Mouse (Mus musculus): Measurements from ENCODE around the gene Mast3. TPM values are rescaled to one million over a fixed set of nuclear protein-coding genes. Genes with fewer than 3 reads are reported as not detected.

The Mast3 gene
- polyA plus RNA-seq, 1 experiment, result 4.8 TPM

DNA sequence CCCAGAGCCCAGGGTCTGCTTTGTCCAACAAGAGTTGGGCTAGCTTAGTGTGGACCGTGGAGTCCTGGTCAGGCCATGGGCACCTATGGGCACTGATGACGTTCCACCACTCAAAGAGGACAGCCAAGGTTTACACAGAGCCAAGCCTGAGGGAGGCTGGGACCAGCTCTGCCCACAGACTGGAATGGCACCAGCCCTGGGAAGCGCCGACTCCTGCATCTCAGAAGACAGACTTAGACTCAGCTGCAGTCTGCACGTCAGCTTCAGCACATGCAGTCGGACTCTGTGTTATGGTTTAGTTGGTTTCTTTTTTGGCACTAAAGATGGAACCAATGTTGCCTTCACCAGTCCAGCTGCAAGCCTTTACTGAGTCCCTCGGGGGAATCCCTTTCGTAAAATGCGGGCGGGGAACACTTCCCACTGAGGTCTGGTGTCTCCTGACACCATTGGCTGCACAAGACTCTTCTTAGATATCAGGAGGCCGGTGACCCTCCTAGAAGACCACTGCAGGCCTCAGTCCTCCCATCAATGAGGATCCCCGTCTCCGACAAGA lies 54.6 kb downstream of the Mast3 start:
- peaks cover 45% of the 10 kb centered on the region for H3K27me3 ChIP-seq (ENCODE audit: control insufficient read depth)
- H3K4me1 ChIP-seq (ENCODE audit: control insufficient read depth), result peaks cover 32% of the 10 kb centered on the region
- TF ChIP-seq GATA1 (IDR thresholded peaks at IDR 0.05; ENCODE audit: low read length) (no peak), TAL1 (IDR thresholded peaks at IDR 0.05; ENCODE audit: low read length) (no peak)
- H3K4me3 ChIP-seq (replicated peaks), result no peak overlapping the region
- H3K36me3 ChIP-seq (ENCODE audit: control insufficient read depth), result peaks cover 2% of the 10 kb centered on the region; the same call in 1 of the 2 replicates
- no peaks in the 10 kb centered on the region for H3K9me3 ChIP-seq (ENCODE audit: control insufficient read depth, low read length)

GRCm38 (mm10) chr8:70749097-70749674 lies 55.7 kb downstream of the Mast3 start:
- TF ChIP-seq TAL1 (IDR thresholded peaks at IDR 0.05; ENCODE audit: low read length) (no peak), GATA1 (IDR thresholded peaks at IDR 0.05; ENCODE audit: low read length) (no peak)
- peaks cover 2% of the 10 kb centered on the region; the same call in 1 of the 2 replicates for H3K36me3 ChIP-seq (ENCODE audit: control insufficient read depth)
- peaks cover 25% of the 10 kb centered on the region for H3K4me1 ChIP-seq (ENCODE audit: control insufficient read depth)
- H3K9me3 ChIP-seq (ENCODE audit: control insufficient read depth, low read length), result no peaks in the 10 kb centered on the region; the same call in 1 of the 2 replicates
- H3K27me3 ChIP-seq (ENCODE audit: control insufficient read depth), result peaks cover 55% of the 10 kb centered on the region
- no peak overlapping the region for H3K4me3 ChIP-seq (replicated peaks)

DNA sequence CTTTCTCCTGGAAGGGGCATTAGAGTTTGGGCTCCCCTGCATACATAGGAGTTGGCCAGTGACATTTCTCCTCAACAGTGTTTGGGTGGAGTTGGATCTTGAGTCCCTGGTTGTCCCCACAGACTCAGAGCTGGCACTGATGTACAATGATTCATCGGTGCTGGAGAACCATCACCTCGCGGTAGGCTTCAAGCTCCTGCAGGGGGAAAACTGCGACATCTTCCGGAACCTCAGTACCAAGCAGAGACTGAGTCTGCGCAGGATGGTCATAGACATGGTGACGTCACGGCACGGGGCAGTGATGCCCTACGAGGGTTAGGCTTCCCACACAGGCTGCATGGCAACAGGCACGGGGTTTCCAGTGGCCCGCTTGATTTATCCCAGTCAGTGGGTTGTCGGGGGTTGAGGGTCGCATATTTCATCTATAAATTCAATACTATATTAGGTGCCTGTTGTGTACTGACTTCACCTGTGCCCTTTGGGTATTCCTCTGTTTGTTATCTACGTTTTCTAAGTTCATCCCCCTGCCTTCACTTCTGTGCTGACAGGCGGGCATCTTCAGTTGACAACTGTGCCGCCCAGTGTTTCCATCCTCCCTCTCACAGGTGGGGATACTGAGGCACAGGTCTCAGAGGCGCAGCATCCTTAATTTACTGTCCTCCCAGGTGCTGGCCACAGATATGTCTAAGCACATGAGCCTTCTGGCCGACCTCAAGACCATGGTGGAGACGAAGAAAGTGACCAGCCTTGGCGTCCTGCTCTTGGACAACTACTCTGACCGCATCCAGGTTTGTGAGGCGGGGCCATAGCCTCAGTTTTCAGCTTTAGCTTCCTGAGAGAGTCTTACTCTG lies 56.4 kb downstream of the Mast3 start:
- TF ChIP-seq GATA1 (IDR thresholded peaks at IDR 0.05; ENCODE audit: low read length), result no peak
- no peak for TF ChIP-seq TAL1 (IDR thresholded peaks at IDR 0.05; ENCODE audit: low read length)

GRCm38 (mm10) chr8:70747211-70747890 lies 57.5 kb downstream of the Mast3 start:
- no peaks in the 10 kb centered on the region; the same call in 1 of the 2 replicates for H3K9me3 ChIP-seq (ENCODE audit: control insufficient read depth, low read length)
- H3K36me3 ChIP-seq (ENCODE audit: control insufficient read depth), result peaks cover 2% of the 10 kb centered on the region; the same call in 1 of the 2 replicates
- H3K4me1 ChIP-seq (ENCODE audit: control insufficient read depth), result peaks cover 8% of the 10 kb centered on the region
- TF ChIP-seq GATA1 (IDR thresholded peaks at IDR 0.05; ENCODE audit: low read length) (no peak), TAL1 (IDR thresholded peaks at IDR 0.05; ENCODE audit: low read length) (no peak)
- peaks cover 74% of the 10 kb centered on the region for H3K27me3 ChIP-seq (ENCODE audit: control insufficient read depth)
- no peak overlapping the region for H3K4me3 ChIP-seq (replicated peaks)

More for the DNA sequence above, 56.4 kb downstream of the Mast3 start:
- peaks cover 62% of the 10 kb centered on the region for H3K27me3 ChIP-seq (ENCODE audit: control insufficient read depth)
- no peak overlapping the region for H3K4me3 ChIP-seq (replicated peaks)
- no peaks in the 10 kb centered on the region; the same call in 1 of the 2 replicates for H3K9me3 ChIP-seq (ENCODE audit: control insufficient read depth, low read length)
- H3K4me1 ChIP-seq (ENCODE audit: control insufficient read depth), result peaks cover 18% of the 10 kb centered on the region
- peaks cover 2% of the 10 kb centered on the region; the same call in 1 of the 2 replicates for H3K36me3 ChIP-seq (ENCODE audit: control insufficient read depth)

- no peak overlapping the region for H3K4me3 ChIP-seq (replicated peaks)
- H3K27me3 ChIP-seq (ENCODE audit: control insufficient read depth), result peaks cover 80% of the 10 kb centered on the region
- H3K9me3 ChIP-seq (ENCODE audit: control insufficient read depth, low read length), result no peaks in the 10 kb centered on the region; the same call in 1 of the 2 replicates
- peaks cover 4% of the 10 kb centered on the region for H3K4me1 ChIP-seq (ENCODE audit: control insufficient read depth)
- TF ChIP-seq TAL1 (IDR thresholded peaks at IDR 0.05; ENCODE audit: low read length) (no peak), GATA1 (IDR thresholded peaks at IDR 0.05; ENCODE audit: low read length) (no peak)
- peaks cover 2% of the 10 kb centered on the region; the same call in 1 of the 2 replicates for H3K36me3 ChIP-seq (ENCODE audit: control insufficient read depth)
These were observed 58.2 kb downstream of the Mast3 start for GRCm38 (mm10) chr8:70746676-70747075.

DNA sequence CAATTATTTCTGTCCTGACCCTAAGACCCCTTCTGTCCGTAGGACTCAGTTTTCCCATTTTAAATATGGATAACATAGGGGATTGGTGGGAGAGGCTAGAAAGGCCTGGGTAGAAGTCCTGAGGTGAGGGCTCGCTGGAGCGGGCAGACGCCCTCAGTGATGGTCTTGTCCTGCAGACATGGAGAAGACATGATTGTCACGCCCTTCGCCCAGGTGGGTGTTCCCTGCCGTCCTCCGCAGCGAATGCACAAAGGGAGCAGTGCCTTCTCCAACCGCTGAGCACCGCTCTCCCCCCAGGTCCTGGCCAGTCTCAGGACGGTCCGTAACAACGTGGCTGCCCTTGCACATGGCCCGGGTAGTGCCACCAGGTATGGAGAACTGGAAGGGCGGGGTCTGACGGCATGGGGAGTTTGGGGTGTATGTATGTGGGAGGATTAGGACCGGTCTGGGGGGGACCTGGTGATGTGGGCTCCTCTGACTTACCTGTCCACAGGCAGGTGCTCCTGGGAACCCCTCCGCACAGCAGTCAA lies 59.1 kb downstream of the Mast3 start:
- H3K36me3 ChIP-seq (ENCODE audit: control insufficient read depth), result peaks cover 2% of the 10 kb centered on the region; the same call in 1 of the 2 replicates
- no peak overlapping the region for H3K4me3 ChIP-seq (replicated peaks)
- peaks cover 89% of the 10 kb centered on the region for H3K27me3 ChIP-seq (ENCODE audit: control insufficient read depth)
- H3K9me3 ChIP-seq (ENCODE audit: control insufficient read depth, low read length), result no peaks in the 10 kb centered on the region; the same call in 1 of the 2 replicates
- TF ChIP-seq TAL1 (IDR thresholded peaks at IDR 0.05; ENCODE audit: low read length), result no peak
- no peak for TF ChIP-seq GATA1 (IDR thresholded peaks at IDR 0.05; ENCODE audit: low read length)
- peaks cover 4% of the 10 kb centered on the region for H3K4me1 ChIP-seq (ENCODE audit: control insufficient read depth)

DNA sequence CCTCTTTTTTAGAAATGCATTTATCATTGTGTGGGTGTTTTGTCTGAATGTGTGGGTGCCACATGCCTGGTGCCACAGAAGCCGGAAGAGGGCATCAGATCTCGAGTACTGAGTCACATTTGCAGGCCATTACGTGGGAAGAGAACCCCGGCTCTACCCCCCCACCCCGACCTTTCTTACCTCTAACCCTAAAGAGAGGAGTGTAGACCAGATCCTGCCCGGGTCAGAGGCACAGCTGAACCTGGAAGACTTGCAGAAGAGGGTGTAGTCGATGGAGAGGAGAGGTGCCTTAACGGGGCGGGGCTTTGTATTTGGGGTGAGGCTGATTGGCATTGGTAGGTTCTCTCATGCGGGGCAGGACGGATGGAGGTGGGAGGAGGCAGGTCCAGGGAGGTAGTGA lies 60.0 kb downstream of the Mast3 start:
- Histone ChIP-seq H3K27me3 (ENCODE audit: control insufficient read depth) (peaks cover 97% of the 10 kb centered on the region), H3K4me3 (replicated peaks) (no peak overlapping the region)
- TF ChIP-seq TAL1 (IDR thresholded peaks at IDR 0.05; ENCODE audit: low read length), result no peak
- TF ChIP-seq GATA1 (IDR thresholded peaks at IDR 0.05; ENCODE audit: low read length), result no peak

More for the DNA sequence above, 60.0 kb downstream of the Mast3 start:
- Histone ChIP-seq H3K4me1 (ENCODE audit: control insufficient read depth) (peaks cover 4% of the 10 kb centered on the region), H3K9me3 (ENCODE audit: control insufficient read depth, low read length) (no peaks in the 10 kb centered on the region; the same call in 1 of the 2 replicates), H3K36me3 (ENCODE audit: control insufficient read depth) (peaks cover 2% of the 10 kb centered on the region; the same call in 1 of the 2 replicates)

All from erythroblast, embryonic 14.5 days (primary cell).